Mouse (Mus musculus) induced T-regulatory cell, adult 2 months (primary cell): ENCODE results near the gene Bcas3.

ENCODE experiments used
- DNase-seq: peaks from one replicate; pipeline ENCODE4 v3.0.0-alpha.2; 2012; ENCODE audit warnings: low read depth

The Bcas3 gene

DNA sequence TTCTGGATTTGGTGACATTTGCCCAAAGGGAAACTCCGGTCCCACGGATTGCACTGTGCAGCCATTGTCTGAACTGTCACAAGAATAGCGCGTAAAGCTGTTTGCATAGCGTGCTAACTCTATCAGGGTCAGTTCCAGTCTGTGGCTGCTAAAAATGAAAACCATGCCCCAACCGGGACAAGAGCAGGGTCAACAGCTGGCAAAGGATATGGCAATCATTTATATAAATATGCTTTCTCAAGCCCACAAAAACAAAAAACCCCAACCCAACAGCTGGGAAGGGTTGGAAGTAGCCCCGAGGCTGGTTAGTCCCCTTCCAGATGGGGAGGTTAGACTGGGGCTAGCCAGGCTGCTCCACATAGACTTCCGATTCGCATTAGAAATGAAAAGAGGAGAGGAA, 314.8 kb downstream of the Bcas3 start:
- no peak for DNase-seq

DNA sequence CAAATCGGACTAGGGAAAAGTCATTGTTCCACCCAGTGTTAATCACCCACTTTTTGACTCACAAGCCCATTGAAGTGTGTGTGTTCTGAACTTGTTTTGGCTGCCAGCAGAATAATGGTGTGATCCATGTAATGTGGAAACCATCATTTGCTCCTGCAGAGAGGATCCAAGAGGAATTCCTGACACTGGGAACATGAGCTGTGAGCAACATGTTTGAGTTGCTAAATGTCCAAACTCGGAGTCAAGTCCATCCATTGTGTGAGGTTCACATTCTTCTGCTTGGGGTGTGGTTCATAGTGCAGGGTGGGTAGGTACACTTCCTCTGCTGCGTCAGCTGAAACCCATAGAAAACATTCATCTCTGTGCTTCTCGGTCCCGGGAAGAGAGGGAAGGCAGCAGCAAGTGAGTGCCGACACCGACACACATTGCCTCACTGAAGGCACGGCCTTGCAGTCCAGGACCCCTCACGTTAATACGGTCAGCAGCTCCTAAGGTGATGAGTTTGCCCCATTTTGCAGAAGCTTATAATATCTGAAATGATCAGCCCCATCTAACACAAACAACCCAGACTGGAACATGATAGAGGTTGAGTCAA, 320.0 kb downstream of the Bcas3 start:
- DNase-seq, result no peak

DNA sequence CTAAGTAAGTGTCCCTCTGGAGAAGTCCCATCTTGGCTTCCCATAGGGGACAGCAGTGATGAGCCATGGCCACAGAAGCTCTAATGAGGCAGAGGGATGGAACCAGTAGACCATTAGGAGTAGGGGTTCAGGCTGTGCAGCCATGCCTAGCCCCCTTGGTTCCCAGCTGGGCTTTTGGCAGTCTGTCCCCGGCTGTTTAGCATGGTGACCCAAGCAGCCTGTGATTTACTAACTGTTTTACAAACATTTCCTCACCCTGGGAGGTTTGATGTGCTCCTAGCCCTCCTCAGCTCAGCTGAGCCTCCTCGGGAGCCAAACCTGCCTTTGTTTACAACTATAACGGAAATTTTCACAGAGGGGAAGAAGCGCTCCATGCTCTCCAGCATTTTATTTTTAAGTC, 322.3 kb downstream of the Bcas3 start:
- DNase-seq, result no peak

DNA sequence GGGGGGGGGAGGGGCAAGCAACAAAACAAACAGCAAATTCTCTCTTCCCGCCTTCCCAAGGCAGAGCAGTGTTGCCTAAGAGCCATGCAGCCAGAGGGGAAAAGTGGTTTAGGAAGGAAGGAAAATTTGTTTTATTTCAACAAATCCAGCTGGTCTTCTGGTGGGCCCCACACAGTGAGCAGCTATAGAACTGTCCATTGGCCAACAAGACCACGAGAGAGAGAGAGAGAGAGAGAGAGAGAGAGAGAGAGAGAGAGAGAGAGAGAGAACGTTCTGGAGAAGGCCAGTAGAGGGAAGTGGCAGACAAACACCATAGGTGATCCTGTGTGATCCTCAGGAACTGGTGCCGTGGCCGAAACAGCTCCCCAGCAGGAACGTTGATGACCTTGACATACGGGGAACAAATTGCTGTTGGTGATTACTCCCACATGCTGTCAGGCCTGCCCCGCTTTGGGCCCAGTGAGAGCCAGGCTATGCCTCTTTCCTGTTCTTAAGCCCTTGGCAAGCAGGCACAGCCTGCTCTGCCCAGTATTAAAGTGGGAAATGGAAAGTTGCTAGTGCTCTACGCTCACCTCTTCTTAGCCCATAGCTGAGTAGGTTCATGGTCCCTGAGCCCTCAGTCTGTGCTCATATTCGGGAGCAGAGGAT, 323.5 kb downstream of the Bcas3 start:
- DNase-seq, result no peak

DNA sequence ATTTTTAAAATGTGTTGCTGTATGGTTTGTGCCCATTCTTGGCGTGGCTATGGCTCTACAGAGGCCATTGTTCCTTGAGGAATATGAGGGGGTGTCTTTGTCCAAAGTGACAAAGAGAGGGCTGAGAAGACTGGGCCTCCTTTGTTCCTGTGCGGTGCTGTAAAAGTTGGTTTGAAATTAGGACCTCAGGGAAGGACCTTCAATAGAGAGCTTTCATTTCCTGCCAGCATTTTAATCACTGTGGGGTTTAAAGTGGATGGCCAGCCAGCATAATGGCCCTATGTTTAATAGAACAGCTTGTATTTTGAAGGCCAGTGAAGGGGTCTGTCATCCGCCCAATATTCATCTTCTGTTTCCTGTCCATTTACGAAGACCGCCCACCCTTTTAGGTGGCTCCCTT, 325.7 kb downstream of the Bcas3 start:
- DNase-seq, result no peak

DNA sequence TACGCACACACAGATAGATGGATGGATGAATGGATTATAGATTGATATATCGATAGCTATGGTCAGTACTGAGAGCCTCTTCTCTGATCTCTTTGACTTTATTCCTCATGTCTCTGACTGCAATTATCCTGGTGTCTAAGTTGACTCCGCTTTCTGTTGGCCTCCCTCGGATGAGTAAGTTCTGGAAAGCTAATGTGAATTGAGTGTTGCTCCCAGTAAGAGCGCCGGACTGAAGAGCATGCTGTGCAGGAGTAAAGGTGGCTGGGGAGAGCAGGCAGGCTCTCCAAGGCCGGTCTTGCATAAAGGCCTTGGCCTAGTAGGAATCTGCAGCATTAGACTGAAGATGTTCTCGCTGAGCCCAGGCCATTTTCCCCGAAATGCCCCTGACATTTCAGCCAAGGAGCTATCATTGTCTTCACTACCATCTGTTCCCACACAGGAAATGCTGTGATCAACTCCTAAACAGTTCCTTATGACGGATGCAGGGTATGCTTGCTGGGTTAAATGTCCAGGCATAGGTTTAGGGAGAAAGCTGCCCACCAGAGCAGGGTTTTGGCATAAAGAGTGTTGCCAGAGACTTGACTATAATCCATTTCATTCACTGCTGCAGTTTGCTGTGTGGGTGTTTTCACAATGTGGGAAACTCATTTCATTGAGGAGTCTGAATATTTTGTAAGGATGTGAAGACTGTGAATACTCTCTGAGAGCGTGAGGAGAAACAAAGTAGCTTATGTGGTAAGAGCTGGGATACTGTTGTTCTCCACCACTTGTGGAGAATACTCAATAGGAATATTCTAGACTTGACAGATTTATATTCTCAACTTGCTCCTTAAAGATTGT, 328.8 kb downstream of the Bcas3 start:
- DNase-seq, result no peak

DNA sequence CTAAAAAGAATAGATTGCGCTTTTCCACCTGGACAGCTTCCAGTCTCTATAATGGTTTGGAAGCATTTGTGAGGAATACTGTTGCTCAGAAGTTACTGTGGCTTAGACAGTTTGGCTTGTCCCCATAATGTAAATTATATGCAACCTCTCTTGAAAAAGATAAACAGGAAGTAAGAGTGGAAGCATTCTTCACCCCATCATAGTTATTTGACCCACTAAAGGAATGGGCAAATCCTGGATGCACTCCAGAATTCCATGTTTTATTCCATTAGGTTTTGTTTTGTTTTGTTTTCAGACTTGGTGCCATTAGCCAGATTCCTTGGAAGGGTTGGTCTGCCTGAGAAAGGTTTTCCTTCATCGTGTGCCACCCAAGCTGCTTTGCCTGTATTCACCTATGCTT, 332.0 kb downstream of the Bcas3 start:
- DNase-seq, result no peak

DNA sequence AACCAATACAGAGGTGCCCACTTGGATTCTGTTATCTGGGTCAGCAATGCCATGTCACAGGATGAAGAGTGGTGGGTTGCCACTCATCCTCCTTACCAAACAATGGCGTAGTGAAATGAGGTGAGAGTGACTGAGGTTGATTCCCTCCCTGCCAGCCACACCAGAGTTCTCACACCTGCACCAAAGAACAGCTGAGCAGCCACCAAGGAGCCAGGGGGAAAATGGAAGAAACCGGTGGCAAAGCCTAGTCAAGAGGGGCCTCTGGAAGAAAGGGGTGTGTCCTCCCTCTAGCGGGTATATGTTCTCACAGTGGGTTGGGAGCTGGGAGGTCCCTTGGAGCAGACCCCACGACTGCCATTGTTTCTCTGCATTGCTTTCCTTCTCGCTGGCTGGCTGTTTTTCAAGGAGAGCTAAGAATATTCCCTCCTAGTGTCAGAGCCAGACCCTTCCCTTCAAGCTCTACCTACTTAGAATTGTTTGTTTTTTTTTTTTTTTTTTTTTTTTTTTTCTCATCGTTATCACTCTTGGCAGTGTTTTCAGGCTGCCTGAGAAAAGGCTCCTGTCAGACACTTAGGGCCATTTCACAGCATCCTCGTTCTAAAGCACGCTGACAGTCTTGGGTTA, 335.0 kb downstream of the Bcas3 start:
- no peak for DNase-seq

DNA sequence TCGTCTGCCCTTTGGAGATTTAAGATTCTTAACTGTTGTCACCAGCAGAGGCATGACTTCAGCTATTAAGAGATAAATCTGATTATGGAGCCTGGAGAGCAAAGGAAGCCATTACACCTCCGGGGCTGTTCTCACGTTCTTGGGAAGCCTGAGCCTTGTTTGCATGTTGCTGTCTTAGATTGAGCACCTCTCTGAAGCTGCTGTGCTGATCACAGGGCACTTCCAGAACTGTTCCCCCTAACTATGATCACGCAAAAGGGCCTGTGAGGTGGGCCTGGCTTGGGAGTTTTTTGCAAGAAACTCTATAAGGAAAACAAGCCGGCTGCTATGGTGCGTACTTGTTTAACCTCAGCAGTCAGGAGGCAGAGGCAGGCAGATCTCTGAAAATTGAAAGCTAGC, 335.5 kb downstream of the Bcas3 start:
- DNase-seq, result no peak

DNA sequence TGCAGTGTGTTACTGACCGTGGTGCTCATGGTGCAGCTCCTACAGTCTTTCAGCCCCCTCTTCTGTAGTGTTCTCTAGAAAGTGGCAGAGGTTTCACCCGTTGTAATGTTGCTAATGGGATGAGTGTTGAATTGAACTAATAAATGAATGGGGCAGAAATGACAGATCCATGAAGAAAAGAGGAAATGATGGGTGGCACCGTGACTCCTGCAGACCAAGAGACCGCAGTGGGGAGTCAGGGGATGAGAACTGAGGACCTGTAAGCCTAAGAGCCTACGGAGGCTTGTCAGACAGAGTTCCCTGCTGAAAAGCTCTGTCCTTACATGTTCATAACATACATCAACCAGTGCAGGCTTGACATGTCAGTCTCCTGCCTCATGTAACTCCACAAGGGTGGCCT, 336.3 kb downstream of the Bcas3 start:
- no peak for DNase-seq

DNA sequence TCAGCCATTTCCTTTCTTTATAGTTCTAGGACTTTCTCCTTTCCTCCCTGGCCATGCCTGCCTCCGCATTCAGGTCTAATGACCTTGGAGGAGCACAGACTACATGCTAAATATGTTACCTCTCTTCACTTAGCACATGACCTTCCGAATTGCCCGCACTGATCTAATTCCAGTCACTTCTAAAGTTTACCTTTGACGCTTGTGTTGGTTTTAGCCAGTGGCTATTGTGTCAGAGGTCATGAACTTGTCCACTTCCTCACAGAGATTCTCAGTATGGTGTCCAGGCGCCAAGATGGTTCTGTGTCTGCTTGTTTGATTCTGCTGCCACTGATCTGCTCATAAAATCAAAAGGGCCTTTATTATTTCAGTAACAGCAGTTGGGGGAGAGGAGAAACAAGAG, 338.3 kb downstream of the Bcas3 start:
- no peak for DNase-seq

DNA sequence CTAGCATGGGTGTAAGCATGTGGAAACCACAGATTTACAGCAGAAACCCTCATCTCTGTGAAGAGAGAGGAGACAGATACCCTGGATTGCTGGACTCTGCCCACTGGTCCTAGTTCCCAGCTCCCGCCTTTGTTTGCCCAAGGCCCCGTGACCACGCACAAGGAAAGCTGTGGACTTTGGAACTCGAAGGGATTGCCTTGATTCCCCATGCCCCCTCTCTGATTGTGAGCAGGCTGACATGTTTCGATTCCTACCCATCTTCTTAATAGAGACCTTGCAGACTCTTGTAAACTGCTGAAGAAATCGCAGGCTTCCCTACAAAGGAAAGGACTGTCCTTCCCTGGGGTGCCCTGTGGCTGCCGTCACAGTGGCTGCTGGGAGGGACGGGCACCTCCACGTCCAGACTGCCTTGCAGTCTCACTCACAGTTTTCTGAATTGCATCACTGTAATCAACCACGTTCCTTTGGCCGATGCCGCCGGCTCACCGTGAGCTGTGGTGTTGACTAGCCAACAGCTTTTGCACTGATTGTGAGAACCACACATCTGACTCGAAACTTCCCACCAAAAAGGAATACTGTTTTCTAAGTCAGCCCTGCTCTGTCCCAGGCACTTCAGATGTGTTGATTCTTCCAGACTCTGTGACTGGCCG, 342.8 kb downstream of the Bcas3 start:
- DNase-seq, result no peak

DNA sequence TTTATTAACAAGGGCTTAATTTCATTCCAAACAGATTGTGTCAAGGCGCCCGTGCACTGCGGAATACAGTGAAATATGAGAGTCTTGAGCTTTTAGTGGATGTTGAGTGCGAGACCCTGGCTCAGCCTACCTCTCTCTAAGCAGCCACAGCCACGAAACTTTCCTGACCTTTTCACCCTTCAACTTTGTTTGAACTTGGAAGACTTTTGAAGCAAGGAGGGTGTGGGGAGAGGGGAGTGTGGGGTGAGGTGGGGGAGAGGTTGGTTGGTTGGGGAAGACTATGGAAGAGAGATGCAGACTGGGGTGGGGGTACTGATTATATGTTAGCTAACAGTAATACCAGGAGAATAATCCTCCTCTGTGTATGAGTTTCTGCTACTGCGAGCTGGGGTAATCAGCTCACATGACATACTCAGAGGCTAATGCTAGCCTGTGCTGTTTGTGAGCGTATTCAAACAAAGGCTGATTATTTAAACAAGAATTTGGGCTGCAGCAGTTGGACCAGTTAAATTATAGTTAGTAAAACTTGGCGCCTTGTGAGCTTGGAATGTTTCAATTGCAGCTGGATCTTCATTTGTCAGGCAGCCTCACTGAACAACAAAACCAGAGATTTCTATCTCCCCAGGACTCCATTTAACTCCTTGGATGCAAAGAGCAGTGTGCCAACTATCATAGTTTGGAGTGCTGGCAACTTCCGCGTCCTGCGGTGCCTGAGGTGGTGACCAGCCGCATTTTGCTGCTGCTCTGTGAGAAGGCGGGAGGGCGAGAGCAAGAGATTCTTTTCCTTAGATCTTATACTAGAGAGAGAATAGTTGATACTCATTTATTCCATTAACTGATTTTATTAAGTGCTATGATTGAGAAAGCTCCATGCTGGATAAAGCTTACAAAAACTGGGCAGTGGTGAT, 343.8 kb downstream of the Bcas3 start:
- no peak for DNase-seq

DNA sequence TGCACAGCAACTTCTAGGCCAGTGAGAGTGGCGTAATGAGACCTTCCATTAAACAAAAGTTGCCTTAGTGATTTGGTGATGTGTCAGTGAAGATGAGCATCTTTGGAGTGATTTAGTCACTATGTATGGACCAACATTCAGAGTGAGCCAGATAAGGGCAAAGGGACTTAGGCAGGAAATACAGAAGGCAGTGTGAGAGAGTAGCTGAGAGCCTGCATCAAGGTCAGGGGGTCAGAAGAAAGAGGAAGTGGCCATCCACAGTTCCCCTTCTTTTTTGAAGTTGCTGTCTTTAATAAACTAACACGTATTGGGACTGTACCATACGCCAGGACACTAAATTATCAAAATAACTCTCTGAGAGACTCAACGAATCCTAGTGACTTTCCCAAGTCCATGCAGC, 344.5 kb downstream of the Bcas3 start:
- DNase-seq, result no peak

DNA sequence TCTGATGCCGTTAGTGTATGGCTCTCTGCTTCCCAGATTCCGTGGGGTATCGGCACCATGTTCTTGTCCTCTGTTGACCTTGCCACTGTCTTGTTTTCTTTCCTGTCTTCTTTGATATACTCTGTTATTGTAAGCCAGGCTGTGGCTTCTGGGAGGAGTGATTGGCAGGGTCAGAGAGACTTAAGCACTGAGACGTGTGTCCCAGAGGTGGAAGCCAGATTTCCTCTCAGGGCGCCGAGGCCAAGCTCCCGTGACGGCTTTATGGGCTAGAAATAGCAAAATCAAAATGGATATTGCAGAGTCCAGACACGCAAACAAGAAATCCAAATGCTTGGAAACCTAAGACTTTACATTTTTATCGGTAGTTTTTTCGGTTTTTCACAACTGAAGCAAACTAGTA, 345.3 kb downstream of the Bcas3 start:
- DNase-seq, result no peak

DNA sequence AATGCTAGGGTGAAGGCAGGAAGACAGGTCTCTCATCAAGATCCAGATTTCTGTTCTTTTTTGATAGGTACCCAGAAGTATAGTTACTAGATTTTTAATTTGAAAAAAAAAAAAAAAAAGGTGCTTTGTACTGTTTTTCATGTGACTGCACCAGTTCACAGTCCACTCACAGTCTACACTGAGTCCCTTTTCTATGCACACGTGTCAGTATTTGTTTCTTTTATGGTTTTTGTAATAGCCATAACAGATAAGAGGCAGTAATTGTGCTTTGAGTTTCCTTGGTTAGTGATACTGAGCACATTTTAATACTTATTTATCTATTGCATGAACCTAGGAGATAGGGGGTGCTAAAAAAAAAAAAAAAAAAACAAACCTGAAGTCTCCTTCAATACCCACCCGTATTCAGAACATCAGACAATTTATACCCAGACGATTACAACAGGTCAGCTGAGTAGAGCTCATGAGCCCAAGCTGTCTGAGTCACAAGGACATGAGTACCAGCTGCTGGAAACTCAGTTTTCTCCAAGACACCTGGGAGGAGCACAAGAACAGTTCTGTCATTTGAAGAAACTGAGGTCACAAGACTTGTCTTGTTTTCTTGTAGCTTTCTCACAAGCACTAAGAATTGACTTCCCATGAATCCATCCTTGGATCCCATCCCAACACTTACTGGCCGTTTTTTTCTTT, 351.2 kb downstream of the Bcas3 start:
- no peak for DNase-seq

DNA sequence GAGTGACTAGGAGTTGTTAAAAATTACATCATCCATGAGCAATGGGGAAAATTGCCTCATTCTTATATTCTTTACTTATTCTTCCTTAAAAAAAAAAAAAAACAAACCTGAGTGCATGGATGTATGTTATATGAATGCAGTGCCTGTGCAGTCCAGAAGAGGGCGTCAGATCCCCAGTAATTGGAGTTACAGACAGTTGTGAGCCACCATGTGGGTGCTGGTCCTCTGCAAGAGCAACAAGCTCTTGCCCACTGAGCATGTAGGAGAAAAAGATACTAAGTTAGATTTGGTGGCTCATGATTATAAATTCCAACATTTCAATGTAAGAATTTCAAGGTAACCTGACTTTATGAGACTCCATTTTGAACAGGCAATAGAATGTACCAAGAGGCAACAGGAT, 353.7 kb downstream of the Bcas3 start:
- peak; percentile 31 for DNase-seq

DNA sequence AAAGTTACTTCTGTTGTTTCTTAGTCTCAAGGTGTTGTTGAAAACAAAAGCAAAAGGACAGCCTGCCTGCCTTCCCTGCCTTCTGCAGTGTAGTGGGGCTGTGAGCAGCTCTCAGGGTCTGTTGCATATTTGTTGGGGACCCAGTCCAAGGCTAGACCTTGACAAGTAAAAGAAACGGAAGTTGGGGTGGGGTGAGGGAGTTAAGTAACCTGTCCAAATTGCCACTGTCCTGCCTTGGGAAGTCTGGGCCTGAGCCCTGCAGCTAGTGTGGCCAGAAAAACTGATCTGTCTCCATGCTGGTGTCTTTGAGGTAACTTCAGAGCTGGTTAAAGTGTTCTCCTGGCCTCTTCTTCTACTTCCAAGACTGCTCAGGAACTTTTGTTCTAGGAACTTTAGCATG, 354.5 kb downstream of the Bcas3 start:
- no peak for DNase-seq

DNA sequence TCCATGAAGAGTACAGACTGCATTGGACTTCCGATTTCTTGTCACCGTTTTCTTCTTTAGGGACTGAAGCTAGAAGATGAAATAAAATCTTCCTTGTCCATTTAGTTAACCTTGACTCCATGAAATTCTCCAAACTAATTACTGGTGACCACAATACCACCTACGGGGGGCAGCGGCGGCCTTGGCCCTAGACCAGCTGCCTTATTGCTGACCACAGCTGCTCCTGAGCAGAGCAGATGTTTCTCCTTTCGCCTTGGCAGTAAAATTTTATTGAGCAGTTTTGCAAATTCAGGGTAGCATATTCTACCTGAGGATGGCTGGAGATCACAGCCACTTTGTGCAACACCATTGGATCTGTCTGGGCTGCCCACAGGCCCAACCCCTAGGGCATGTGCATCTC, 356.2 kb downstream of the Bcas3 start:
- no peak for DNase-seq

DNA sequence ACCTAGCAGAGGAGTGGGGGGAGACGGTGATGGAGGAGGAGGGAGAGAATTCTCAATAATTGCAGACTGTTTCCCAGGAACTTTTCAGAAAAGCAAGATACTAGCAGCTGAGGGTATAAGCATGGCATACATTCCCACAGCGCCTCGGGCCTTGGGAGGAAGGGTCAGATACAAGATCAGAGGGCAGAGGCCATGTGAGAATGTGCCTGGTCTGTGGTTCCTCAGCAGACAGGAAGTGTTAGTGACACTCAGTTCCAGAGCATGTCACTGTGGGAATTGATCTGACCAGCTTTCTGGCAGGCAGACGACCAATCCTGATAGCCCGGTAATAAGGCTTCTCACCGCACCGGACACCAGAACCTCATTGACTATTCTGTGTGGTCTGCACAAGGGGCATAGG, 357.2 kb downstream of the Bcas3 start:
- DNase-seq, result no peak
